Mouse (Mus musculus): ENCODE results near the gene Tut1. TPM values are rescaled to one million over a fixed set of nuclear protein-coding genes. Genes with fewer than 3 reads are reported as not detected.

Tut1 gene
- polyA plus RNA-seq, 1 experiment from 2014 or later: 16.3 TPM

- no peak for ATAC-seq (ENCODE audit: extremely low read depth, insufficient number of reproducible peaks, low FRiP score, low TSS enrichment)
- Histone ChIP-seq H3K9me3 (no peaks in the 10 kb centered on the region), H3K27me3 (replicated peaks) (no peaks in the 10 kb centered on the region), H3K27ac (replicated peaks) (0 out of 2 replicates have a peak overlapping the region, but pooled peaks have one; percentile 9), H3K36me3 (peaks cover 1% of the 10 kb centered on the region; the same call in 1 of the 2 replicates), H3K4me2 (no peak overlapping the region), H3K9ac (no peak overlapping the region), H3K4me1 (peaks cover 85% of the 10 kb centered on the region), H3K4me3 (no peak overlapping the region)
- WGBS: 33% methylated on average over 5 of the region's 5 CpGs
These were observed 32.2 kb downstream of the Tut1 start for GRCm38 (mm10) chr19:8985891-8986290.

- no peaks in the 10 kb centered on the region for H3K36me3 ChIP-seq
- H3K27me3 ChIP-seq (replicated peaks): no peaks in the 10 kb centered on the region
- H3K27ac ChIP-seq (replicated peaks): peak overlapping the region; percentile 93
- peak overlapping the region; percentile 71 for H3K4me2 ChIP-seq
- no peak for ATAC-seq (ENCODE audit: extremely low read depth, insufficient number of reproducible peaks, low FRiP score, low TSS enrichment)
- H3K9me3 ChIP-seq: no peaks in the 10 kb centered on the region
- peaks cover 85% of the 10 kb centered on the region for H3K4me1 ChIP-seq
- WGBS: 31% methylated on average over 2 of the region's 2 CpGs
- H3K9ac ChIP-seq: peak overlapping the region; percentile 90
- 0 out of 2 replicates have a peak overlapping the region, but pooled peaks have one; percentile 5 for H3K4me3 ChIP-seq
These were observed 34.2 kb downstream of the Tut1 start for GRCm38 (mm10) chr19:8987816-8988215.

GRCm38 (mm10) chr19:8988346-8989065 lies 34.9 kb downstream of the Tut1 start:
- no peak for ATAC-seq (ENCODE audit: extremely low read depth, insufficient number of reproducible peaks, low FRiP score, low TSS enrichment)
- peak overlapping the region; percentile 71 for H3K4me3 ChIP-seq
- H3K9me3 ChIP-seq: no peaks in the 10 kb centered on the region
- no peaks in the 10 kb centered on the region for H3K36me3 ChIP-seq
- peaks cover 85% of the 10 kb centered on the region for H3K4me1 ChIP-seq
- peak overlapping the region; percentile 71 for H3K4me2 ChIP-seq
- peak overlapping the region; percentile 93 for H3K27ac ChIP-seq (replicated peaks)
- peak overlapping the region; percentile 90 for H3K9ac ChIP-seq
- H3K27me3 ChIP-seq (replicated peaks): no peaks in the 10 kb centered on the region
- 22% methylated on average over 15 of the region's 15 CpGs for whole genome bisulfite sequencing

GRCm38 (mm10) chr19:8989066-8989566 lies 35.5 kb downstream of the Tut1 start, which contains the start of gene Ahnak:
Gene Ahnak (plus strand): TSS chr19:8989284.
- H3K4me1 ChIP-seq: peaks cover 85% of the 10 kb centered on the region
- peak; percentile 16; the same call in 1 of the 2 replicates for ATAC-seq (ENCODE audit: extremely low read depth, insufficient number of reproducible peaks, low FRiP score, low TSS enrichment)
- H3K4me2 ChIP-seq: peak within 1 kb of the TSS; percentile 71
- H3K27ac ChIP-seq (replicated peaks): peak within 1 kb of the TSS; percentile 93
- no peaks in the 10 kb centered on the region for H3K27me3 ChIP-seq (replicated peaks)
- H3K9me3 ChIP-seq: no peaks in the 10 kb centered on the region
- WGBS: under 1% methylated on average over 39 of the region's 42 CpGs
- peak within 1 kb of the TSS; percentile 90 for H3K9ac ChIP-seq
- peak within 1 kb of the TSS; percentile 71 for H3K4me3 ChIP-seq
- no peaks in the 10 kb centered on the region for H3K36me3 ChIP-seq

- peak overlapping the region; percentile 93 for H3K27ac ChIP-seq (replicated peaks)
- peak overlapping the region; percentile 71 for H3K4me2 ChIP-seq
- WGBS: 1% methylated on average over 52 of the region's 53 CpGs
- H3K27me3 ChIP-seq (replicated peaks): no peaks in the 10 kb centered on the region
- peak overlapping the region; percentile 90 for H3K9ac ChIP-seq
- no peaks in the 10 kb centered on the region for H3K9me3 ChIP-seq
- H3K4me3 ChIP-seq: peak overlapping the region; percentile 71
- peaks cover 85% of the 10 kb centered on the region for H3K4me1 ChIP-seq
- ATAC-seq (ENCODE audit: extremely low read depth, insufficient number of reproducible peaks, low FRiP score, low TSS enrichment): peak; percentile 72
- no peaks in the 10 kb centered on the region for H3K36me3 ChIP-seq
These were observed 36.2 kb downstream of the Tut1 start for GRCm38 (mm10) chr19:8989567-8990431.

GRCm38 (mm10) chr19:8990432-8991102 lies 36.9 kb downstream of the Tut1 start:
- WGBS: 9% methylated on average over 15 of the region's 15 CpGs

GRCm38 (mm10) chr19:8991245-8991870 lies 37.7 kb downstream of the Tut1 start:
- H3K9ac ChIP-seq: peak overlapping the region; percentile 90
- no peaks in the 10 kb centered on the region for H3K9me3 ChIP-seq
- WGBS: 43% methylated on average over 4 of the region's 4 CpGs
- H3K27ac ChIP-seq (replicated peaks): peak overlapping the region; percentile 93
- no peak for ATAC-seq (ENCODE audit: extremely low read depth, insufficient number of reproducible peaks, low FRiP score, low TSS enrichment)
- H3K4me2 ChIP-seq: peak overlapping the region; percentile 71
- H3K27me3 ChIP-seq (replicated peaks): no peaks in the 10 kb centered on the region
- H3K36me3 ChIP-seq: no peaks in the 10 kb centered on the region
- H3K4me1 ChIP-seq: peaks cover 84% of the 10 kb centered on the region
- peak overlapping the region; percentile 71 for H3K4me3 ChIP-seq

More at GRCm38 (mm10) chr19:8990432-8991102, 36.9 kb downstream of the Tut1 start:
- Histone ChIP-seq H3K4me1 (peaks cover 85% of the 10 kb centered on the region), H3K36me3 (no peaks in the 10 kb centered on the region), H3K27me3 (replicated peaks) (no peaks in the 10 kb centered on the region), H3K9me3 (no peaks in the 10 kb centered on the region), H3K4me3 (peak overlapping the region; percentile 71), H3K27ac (replicated peaks) (peak overlapping the region; percentile 93), H3K4me2 (peak overlapping the region; percentile 71), H3K9ac (peak overlapping the region; percentile 90)
- peak; percentile 49 for ATAC-seq (ENCODE audit: extremely low read depth, insufficient number of reproducible peaks, low FRiP score, low TSS enrichment)

GRCm38 (mm10) chr19:8991871-8992735 lies 38.5 kb downstream of the Tut1 start:
- H3K4me1 ChIP-seq: peaks cover 85% of the 10 kb centered on the region
- H3K36me3 ChIP-seq: no peaks in the 10 kb centered on the region
- no peaks in the 10 kb centered on the region for H3K9me3 ChIP-seq
- H3K4me2 ChIP-seq: peak overlapping the region; percentile 71
- H3K9ac ChIP-seq: peak overlapping the region; percentile 90
- H3K27ac ChIP-seq (replicated peaks): peak overlapping the region; percentile 93
- no peaks in the 10 kb centered on the region for H3K27me3 ChIP-seq (replicated peaks)
- WGBS: 61% methylated on average over 13 of the region's 13 CpGs
- no peak for ATAC-seq (ENCODE audit: extremely low read depth, insufficient number of reproducible peaks, low FRiP score, low TSS enrichment)
- H3K4me3 ChIP-seq: peak overlapping the region; percentile 71

- no peak for ATAC-seq (ENCODE audit: extremely low read depth, insufficient number of reproducible peaks, low FRiP score, low TSS enrichment)
- H3K27ac ChIP-seq (replicated peaks): peak overlapping the region; percentile 93
- no peaks in the 10 kb centered on the region for H3K9me3 ChIP-seq
- peak overlapping the region; percentile 90 for H3K9ac ChIP-seq
- H3K4me3 ChIP-seq: peak overlapping the region; percentile 71
- H3K4me2 ChIP-seq: peak overlapping the region; percentile 71
- H3K27me3 ChIP-seq (replicated peaks): no peaks in the 10 kb centered on the region
- H3K4me1 ChIP-seq: peaks cover 86% of the 10 kb centered on the region
- no peaks in the 10 kb centered on the region for H3K36me3 ChIP-seq
- WGBS: 30% methylated on average over 12 of the region's 12 CpGs
These were observed 39.4 kb downstream of the Tut1 start for GRCm38 (mm10) chr19:8992769-8993624.
